Mouse (Mus musculus): ENCODE data around the gene Zbtb20. TPM values are rescaled to one million over a fixed set of nuclear protein-coding genes. Genes with fewer than 3 reads are reported as not detected.

The Zbtb20 gene
- polyA plus RNA-seq, 1 experiment from 2014 or later, result 20.2 TPM

- 81% methylated on average over 5 of the region's 5 CpGs for WGBS
- H3K4me2 ChIP-seq, result no peak overlapping the region
- no peak overlapping the region for H3K4me3 ChIP-seq
- H3K9ac ChIP-seq, result no peak overlapping the region
- no peaks in the 10 kb centered on the region for H3K36me3 ChIP-seq
- no peaks in the 10 kb centered on the region for H3K27me3 ChIP-seq
- ATAC-seq (ENCODE audit: insufficient number of reproducible peaks, insufficient read depth, low FRiP score, low TSS enrichment, low read depth), result no peak
- no peaks in the 10 kb centered on the region for H3K4me1 ChIP-seq
- H3K9me3 ChIP-seq, result no peaks in the 10 kb centered on the region
- H3K27ac ChIP-seq, result no peak overlapping the region
Observed at GRCm38 (mm10) chr16:43080923-43081702, 205.4 kb downstream of the Zbtb20 start.

GRCm38 (mm10) chr16:43081995-43082394 lies 206.3 kb downstream of the Zbtb20 start:
- WGBS, result 78% methylated on average over 6 of the region's 6 CpGs
- no peak for ATAC-seq (ENCODE audit: insufficient number of reproducible peaks, insufficient read depth, low FRiP score, low TSS enrichment, low read depth)
- H3K9ac ChIP-seq, result no peak overlapping the region

GRCm38 (mm10) chr16:43082801-43083200 lies 207.1 kb downstream of the Zbtb20 start:
- 73% methylated on average over 5 of the region's 5 CpGs for WGBS
- ATAC-seq (ENCODE audit: insufficient number of reproducible peaks, insufficient read depth, low FRiP score, low TSS enrichment, low read depth), result no peak
- H3K36me3 ChIP-seq, result no peaks in the 10 kb centered on the region

More at GRCm38 (mm10) chr16:43081995-43082394, 206.3 kb downstream of the Zbtb20 start:
- H3K4me3 ChIP-seq, result no peak overlapping the region
- H3K4me2 ChIP-seq, result no peak overlapping the region
- H3K36me3 ChIP-seq, result no peaks in the 10 kb centered on the region
- no peaks in the 10 kb centered on the region for H3K27me3 ChIP-seq
- no peak overlapping the region for H3K27ac ChIP-seq
- H3K4me1 ChIP-seq, result no peaks in the 10 kb centered on the region
- no peaks in the 10 kb centered on the region for H3K9me3 ChIP-seq

GRCm38 (mm10) chr16:43090188-43090587 lies 214.5 kb downstream of the Zbtb20 start:
- ATAC-seq (ENCODE audit: insufficient number of reproducible peaks, insufficient read depth, low FRiP score, low TSS enrichment, low read depth), result no peak
- no peaks in the 10 kb centered on the region for H3K4me1 ChIP-seq
- H3K4me2 ChIP-seq, result no peak overlapping the region
- H3K4me3 ChIP-seq, result no peak overlapping the region
- H3K27me3 ChIP-seq, result no peaks in the 10 kb centered on the region
- no peaks in the 10 kb centered on the region for H3K36me3 ChIP-seq
- H3K27ac ChIP-seq, result no peak overlapping the region
- WGBS, result 75% methylated on average over 3 of the region's 3 CpGs
- H3K9ac ChIP-seq, result no peak overlapping the region
- H3K9me3 ChIP-seq, result no peaks in the 10 kb centered on the region

More at GRCm38 (mm10) chr16:43082801-43083200, 207.1 kb downstream of the Zbtb20 start:
- no peak overlapping the region for H3K4me3 ChIP-seq
- H3K4me2 ChIP-seq, result no peak overlapping the region
- H3K27ac ChIP-seq, result no peak overlapping the region
- H3K9me3 ChIP-seq, result no peaks in the 10 kb centered on the region
- no peak overlapping the region for H3K9ac ChIP-seq
- no peaks in the 10 kb centered on the region for H3K27me3 ChIP-seq
- no peaks in the 10 kb centered on the region for H3K4me1 ChIP-seq

- H3K36me3 ChIP-seq, result no peaks in the 10 kb centered on the region
- no peak for ATAC-seq (ENCODE audit: insufficient number of reproducible peaks, insufficient read depth, low FRiP score, low TSS enrichment, low read depth)
- no peak overlapping the region for H3K27ac ChIP-seq
- no peak overlapping the region for H3K4me2 ChIP-seq
- no peaks in the 10 kb centered on the region for H3K4me1 ChIP-seq
- no peak overlapping the region for H3K4me3 ChIP-seq
- no peaks in the 10 kb centered on the region for H3K27me3 ChIP-seq
- WGBS, result 86% methylated on average over 1 of the region's 1 CpGs
- H3K9me3 ChIP-seq, result no peaks in the 10 kb centered on the region
- H3K9ac ChIP-seq, result no peak overlapping the region
Observed at GRCm38 (mm10) chr16:43094161-43094560, 218.5 kb downstream of the Zbtb20 start.

GRCm38 (mm10) chr16:43094756-43095155 lies 219.1 kb downstream of the Zbtb20 start:
- Histone ChIP-seq H3K36me3 (no peaks in the 10 kb centered on the region), H3K9ac (no peak overlapping the region), H3K4me1 (no peaks in the 10 kb centered on the region), H3K27ac (no peak overlapping the region), H3K4me2 (no peak overlapping the region), H3K9me3 (no peaks in the 10 kb centered on the region), H3K4me3 (no peak overlapping the region), H3K27me3 (no peaks in the 10 kb centered on the region)
- ATAC-seq (ENCODE audit: insufficient number of reproducible peaks, insufficient read depth, low FRiP score, low TSS enrichment, low read depth), result no peak
- WGBS, result 92% methylated on average over 6 of the region's 6 CpGs

GRCm38 (mm10) chr16:43096040-43096439 lies 220.4 kb downstream of the Zbtb20 start:
- Histone ChIP-seq H3K36me3 (no peaks in the 10 kb centered on the region), H3K27ac (no peak overlapping the region), H3K9ac (no peak overlapping the region), H3K4me3 (no peak overlapping the region), H3K4me2 (no peak overlapping the region), H3K9me3 (no peaks in the 10 kb centered on the region), H3K4me1 (no peaks in the 10 kb centered on the region), H3K27me3 (no peaks in the 10 kb centered on the region)
- no peak for ATAC-seq (ENCODE audit: insufficient number of reproducible peaks, insufficient read depth, low FRiP score, low TSS enrichment, low read depth)

GRCm38 (mm10) chr16:43098153-43098552 lies 222.5 kb downstream of the Zbtb20 start:
- Histone ChIP-seq H3K27me3 (no peaks in the 10 kb centered on the region), H3K4me2 (no peak overlapping the region), H3K9ac (no peak overlapping the region), H3K4me3 (no peak overlapping the region), H3K27ac (no peak overlapping the region), H3K9me3 (no peaks in the 10 kb centered on the region), H3K36me3 (no peaks in the 10 kb centered on the region), H3K4me1 (no peaks in the 10 kb centered on the region)
- 91% methylated on average over 4 of the region's 4 CpGs for whole genome bisulfite sequencing
- ATAC-seq (ENCODE audit: insufficient number of reproducible peaks, insufficient read depth, low FRiP score, low TSS enrichment, low read depth), result no peak

- H3K4me3 ChIP-seq, result no peak overlapping the region
- H3K36me3 ChIP-seq, result no peaks in the 10 kb centered on the region
- no peak overlapping the region for H3K27ac ChIP-seq
- H3K9ac ChIP-seq, result no peak overlapping the region
- H3K27me3 ChIP-seq, result no peaks in the 10 kb centered on the region
- no peaks in the 10 kb centered on the region for H3K9me3 ChIP-seq
- ATAC-seq (ENCODE audit: insufficient number of reproducible peaks, insufficient read depth, low FRiP score, low TSS enrichment, low read depth), result no peak
- WGBS, result 78% methylated on average over 5 of the region's 5 CpGs
- no peaks in the 10 kb centered on the region for H3K4me1 ChIP-seq
- H3K4me2 ChIP-seq, result no peak overlapping the region
Observed at GRCm38 (mm10) chr16:43098666-43099065, 223.0 kb downstream of the Zbtb20 start.

GRCm38 (mm10) chr16:43111288-43111687 lies 235.6 kb downstream of the Zbtb20 start:
- H3K27ac ChIP-seq, result no peak overlapping the region
- no peaks in the 10 kb centered on the region for H3K9me3 ChIP-seq
- H3K9ac ChIP-seq, result no peak overlapping the region
- no peaks in the 10 kb centered on the region for H3K4me1 ChIP-seq
- H3K4me2 ChIP-seq, result no peak overlapping the region
- H3K4me3 ChIP-seq, result no peak overlapping the region
- WGBS, result 74% methylated on average over 1 of the region's 1 CpGs
- no peaks in the 10 kb centered on the region for H3K27me3 ChIP-seq
- no peaks in the 10 kb centered on the region for H3K36me3 ChIP-seq
- ATAC-seq (ENCODE audit: insufficient number of reproducible peaks, insufficient read depth, low FRiP score, low TSS enrichment, low read depth), result no peak

GRCm38 (mm10) chr16:43113968-43114367 lies 238.3 kb downstream of the Zbtb20 start:
- H3K4me1 ChIP-seq, result no peaks in the 10 kb centered on the region
- no peak overlapping the region for H3K4me3 ChIP-seq
- WGBS, result 14% methylated on average over 1 of the region's 1 CpGs
- ATAC-seq (ENCODE audit: insufficient number of reproducible peaks, insufficient read depth, low FRiP score, low TSS enrichment, low read depth), result no peak
- no peaks in the 10 kb centered on the region for H3K27me3 ChIP-seq
- H3K36me3 ChIP-seq, result no peaks in the 10 kb centered on the region
- no peak overlapping the region for H3K27ac ChIP-seq
- H3K9ac ChIP-seq, result no peak overlapping the region
- H3K9me3 ChIP-seq, result no peaks in the 10 kb centered on the region
- no peak overlapping the region for H3K4me2 ChIP-seq

- H3K9ac ChIP-seq, result no peak overlapping the region
- no peak for ATAC-seq (ENCODE audit: insufficient number of reproducible peaks, insufficient read depth, low FRiP score, low TSS enrichment, low read depth)
- H3K36me3 ChIP-seq, result no peaks in the 10 kb centered on the region
- 81% methylated on average over 4 of the region's 4 CpGs for WGBS
- no peak overlapping the region for H3K4me2 ChIP-seq
- peaks cover 13% of the 10 kb centered on the region; the same call in 1 of the 2 replicates for H3K4me1 ChIP-seq
- no peaks in the 10 kb centered on the region for H3K27me3 ChIP-seq
- H3K9me3 ChIP-seq, result no peaks in the 10 kb centered on the region
- H3K27ac ChIP-seq, result peak overlapping the region; percentile 60; the same call in 1 of the 2 replicates
- H3K4me3 ChIP-seq, result no peak overlapping the region
Observed at GRCm38 (mm10) chr16:43129966-43130365, 254.3 kb downstream of the Zbtb20 start.

Measured in embryonic facial prominence, embryonic 13.5 days (tissue).